8 mouse cellular contexts compared by ENCODE assay signal in the genomic region with DNA sequence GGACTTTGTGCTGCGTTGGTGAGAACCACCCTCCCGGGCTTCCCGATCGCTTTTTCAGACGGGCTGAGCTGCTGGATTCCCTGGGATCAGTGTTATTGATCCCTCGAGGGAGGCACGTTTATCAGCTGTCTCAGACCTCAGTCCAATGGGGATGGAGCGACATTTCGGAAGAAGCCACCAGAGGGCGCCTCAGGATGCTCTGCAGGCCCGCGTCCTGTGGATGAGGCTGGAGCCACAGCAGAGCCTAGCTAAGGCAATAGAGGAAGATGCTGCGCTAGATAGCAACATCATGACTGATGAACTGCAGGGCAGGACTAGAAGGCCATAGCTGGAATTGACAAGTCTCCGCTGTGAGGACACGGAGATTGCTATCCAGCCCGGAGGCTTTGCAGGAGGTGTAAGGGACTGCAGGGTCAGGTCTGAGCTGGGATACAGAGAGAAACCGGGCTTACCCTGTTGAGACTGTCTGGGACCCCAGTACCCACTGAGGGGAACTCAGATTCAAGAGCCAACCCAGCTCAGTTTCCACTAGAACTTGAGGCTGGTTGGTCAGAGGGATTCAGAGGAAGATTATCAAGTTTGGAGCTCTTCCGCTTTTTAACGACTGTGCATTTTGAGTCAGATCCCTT. TPM values are rescaled to one million over a fixed set of nuclear protein-coding genes. Genes with fewer than 3 reads are reported as not detected.
DNase-seq lines count a peak whose midpoint lies in the region; ATAC-seq lines count a peak whose summit lies in the region.

No protein-coding gene starts in this region.

- no peak for ATAC-seq in heart, embryonic 11.5 days (replicated peaks; ENCODE audit: insufficient number of reproducible peaks, low FRiP score, low TSS enrichment)
- ATAC-seq in midbrain, embryonic 16.5 days, result peak; percentile 92

- H3K4me3 ChIP-seq in heart, embryonic 11.5 days (ENCODE audit: low read depth, low read length), result no peak overlapping the region
- H3K4me3 ChIP-seq in limb, embryonic 10.5 days, result no peak overlapping the region
- H3K4me3 ChIP-seq in midbrain, embryonic 16.5 days (ENCODE audit: low read depth, low read length), result no peak overlapping the region

- H3K36me3 ChIP-seq in heart, embryonic 11.5 days (ENCODE audit: control insufficient read depth, insufficient read depth, low read length), result no peaks in the 10 kb centered on the region
- no peaks in the 10 kb centered on the region for H3K36me3 ChIP-seq in limb, embryonic 10.5 days
- H3K36me3 ChIP-seq in midbrain, embryonic 16.5 days (ENCODE audit: control insufficient read depth, insufficient read depth, low read length), result no peaks in the 10 kb centered on the region

- WGBS in heart, embryonic 11.5 days (ENCODE audit: insufficient replicate concordance), result 14% methylated on average over 19 of the region's 19 CpGs
- WGBS in limb, embryonic 10.5 days, result 16% methylated on average over 19 of the region's 19 CpGs
- 16% methylated on average over 19 of the region's 19 CpGs for WGBS in midbrain, embryonic 16.5 days

- intact Hi-C loops in gastrocnemius, postnatal 36 days (cut with DNase I), result loop anchor here (2.0 to 10.0 kb wide), 3 partner anchors 58 to 326 kb away; a partner anchor contains a TSS

- no peaks in the 10 kb centered on the region for H3K4me1 ChIP-seq in heart, embryonic 11.5 days (ENCODE audit: control insufficient read depth, insufficient read depth, low read length)
- H3K4me1 ChIP-seq in limb, embryonic 10.5 days, result no peaks in the 10 kb centered on the region
- H3K4me1 ChIP-seq in midbrain, embryonic 16.5 days (ENCODE audit: control insufficient read depth, insufficient read depth, low read length), result no peaks in the 10 kb centered on the region

- H3K9ac ChIP-seq in heart, embryonic 11.5 days (ENCODE audit: low read depth, low read length), result no peak overlapping the region
- H3K9ac ChIP-seq in midbrain, embryonic 16.5 days (ENCODE audit: low read depth, low read length), result no peak overlapping the region

- H3K9me3 ChIP-seq in heart, embryonic 11.5 days (replicated peaks; ENCODE audit: control insufficient read depth, low read length), result no peaks in the 10 kb centered on the region
- H3K9me3 ChIP-seq in limb, embryonic 10.5 days (replicated peaks), result no peaks in the 10 kb centered on the region
- no peaks in the 10 kb centered on the region for H3K9me3 ChIP-seq in midbrain, embryonic 16.5 days (replicated peaks; ENCODE audit: control insufficient read depth, low read length, poor library complexity, severe bottlenecking)

- H3K4me2 ChIP-seq in heart, embryonic 11.5 days, result no peak overlapping the region
- no peak overlapping the region for H3K4me2 ChIP-seq in midbrain, embryonic 16.5 days (ENCODE audit: low read length)

- no peak overlapping the region for H3K27ac ChIP-seq in heart, embryonic 11.5 days (ENCODE audit: low read depth, low read length)
- no peak overlapping the region for H3K27ac ChIP-seq in limb, embryonic 10.5 days
- no peak overlapping the region for H3K27ac ChIP-seq in midbrain, embryonic 16.5 days (ENCODE audit: low read length)

- H3K27me3 ChIP-seq in heart, embryonic 11.5 days (ENCODE audit: control insufficient read depth, insufficient read depth, low read length), result peaks cover 45% of the 10 kb centered on the region
- peaks cover 79% of the 10 kb centered on the region for H3K27me3 ChIP-seq in limb, embryonic 10.5 days (ENCODE audit: low read depth, poor library complexity, severe bottlenecking)
- no peaks in the 10 kb centered on the region for H3K27me3 ChIP-seq in midbrain, embryonic 16.5 days (ENCODE audit: control insufficient read depth, insufficient read depth, low read depth, low read length)

- DNase-seq in heart, adult 18-20 months, result peak; percentile 59 to 90
- DNase-seq in embryo, embryonic 10.5 days (ENCODE audit: low spot score), result peak; percentile 90
- DNase-seq in gastrocnemius, postnatal 36 days, result peak; percentile 71 to 72
- DNase-seq in kidney, adult 8-10 months, result peak; percentile 31 to 77
- DNase-seq in limb, embryonic 10.5 days (ENCODE audit: low spot score), result peak; percentile 91
- peak; percentile 14 to 19 for DNase-seq in spleen, postnatal 36 days (ENCODE audit: low spot score in 2 of 2)

RNA-seq across cellular contexts. Expression of a gene that starts 34.6 kb away (rescaled TPM):
- total RNA-seq in heart, adult 18-20 months (2021), result not detected
- polyA plus RNA-seq in heart, embryonic 11.5 days (2014; fragmentation: Nextera tagmentation; extraction: Ambion mirVana), result 0.24 and 0.31 TPM in 2 replicates
- not detected for total RNA-seq in gastrocnemius, postnatal 36 days (2021)
- 0.93 and 1.2 TPM in 2 replicates for polyA plus RNA-seq in limb, embryonic 10.5 days (2016; fragmentation: Nextera tagmentation; extraction: Ambion mirVana)
- 0.44 and 0.45 TPM in 2 replicates for polyA plus RNA-seq in midbrain, embryonic 16.5 days (2015; fragmentation: Nextera tagmentation; extraction: Ambion mirVana)

RNA-seq across cellular contexts. Expression of a gene that starts 56.3 kb away (rescaled TPM):
- total RNA-seq in heart, adult 18-20 months (2021), result 1 to 10 TPM; 2.4 to 3.6 TPM
- polyA plus RNA-seq in heart, embryonic 11.5 days (2014; fragmentation: Nextera tagmentation; extraction: Ambion mirVana), result 3.0 and 4.1 TPM in 2 replicates
- 1 to 10 TPM; 3.9 to 4.5 TPM for total RNA-seq in gastrocnemius, postnatal 36 days (2021)
- 1.6 and 1.9 TPM in 2 replicates for polyA plus RNA-seq in limb, embryonic 10.5 days (2016; fragmentation: Nextera tagmentation; extraction: Ambion mirVana)
- 14.3 and 17.7 TPM in 2 replicates for polyA plus RNA-seq in midbrain, embryonic 16.5 days (2015; fragmentation: Nextera tagmentation; extraction: Ambion mirVana)

Comparison
In these comparisons a context has a peak if more than half of its experiments do, and no peak if none do; other contexts are left out.
1. DNase-seq: peak in every context shown above with its lines; median percentile 91 in limb, embryonic 10.5 days; 90 in embryo, embryonic 10.5 days; 74 in heart, adult 18-20 months; 72 in gastrocnemius, postnatal 36 days; 54 in kidney, adult 8-10 months; 16 in spleen, postnatal 36 days.